Mouse (Mus musculus): Measurements from ENCODE around the gene Phka2. TPM values are rescaled to one million over a fixed set of nuclear protein-coding genes. Genes with fewer than 3 reads are reported as not detected.

The Phka2 gene
- total and polyA plus RNA-seq, 2 experiments: 15.2 to 28.6 TPM

DNA sequence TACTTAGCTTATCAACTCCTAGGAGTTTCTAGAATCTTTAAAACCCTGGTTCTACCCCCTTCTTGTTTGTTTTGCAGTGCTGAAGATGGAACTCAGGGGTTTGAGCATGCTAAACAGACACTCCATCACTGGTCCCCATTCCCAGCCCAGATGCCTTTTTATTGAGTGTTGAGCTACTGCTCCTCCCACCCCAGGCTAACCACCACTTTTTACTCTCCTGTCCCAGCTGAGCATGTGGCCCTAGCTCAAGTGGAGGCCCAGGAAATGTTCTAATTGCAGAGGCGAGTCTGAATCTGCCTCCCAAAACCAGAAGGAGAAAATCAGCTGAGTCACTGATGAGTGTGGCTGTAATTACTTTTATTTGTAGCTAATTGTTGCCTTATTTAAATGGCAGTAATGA is 83.1 kb downstream of the Phka2 start:
- Histone ChIP-seq H3K79me2 (ENCODE audit: control insufficient read depth, insufficient read depth, low read length) (no peaks in the 10 kb centered on the region), H3K36me3 (ENCODE audit: control insufficient read depth, insufficient read depth, low read length) (peaks cover 3% of the 10 kb centered on the region; the same call in 1 of the 2 replicates), H3K27ac (replicated peaks; ENCODE audit: insufficient read depth, low read depth, low read length) (no peak overlapping the region), H3K4me1 (ENCODE audit: control insufficient read depth, insufficient read depth, low read length) (no peaks in the 10 kb centered on the region), H3K4me3 (ENCODE audit: insufficient read depth, low read depth, low read length) (no peak overlapping the region), H3K9ac (ENCODE audit: low read depth, low read length) (no peak overlapping the region), H3K27me3 (ENCODE audit: control insufficient read depth, insufficient read depth, low read length) (no peaks in the 10 kb centered on the region)
- WGBS: 100% methylated on average over 1 of the region's 1 CpGs
- TF ChIP-seq POLR2A (IDR thresholded peaks at IDR 0.05; ENCODE audit: extremely low read depth, insufficient read depth, low read length) (no peak), CTCF (IDR thresholded peaks at IDR 0.05; ENCODE audit: low read depth, low read length) (no peak)
- no peak for DNase-seq (ENCODE audit: extremely low read depth, low read depth, low spot score)

DNA sequence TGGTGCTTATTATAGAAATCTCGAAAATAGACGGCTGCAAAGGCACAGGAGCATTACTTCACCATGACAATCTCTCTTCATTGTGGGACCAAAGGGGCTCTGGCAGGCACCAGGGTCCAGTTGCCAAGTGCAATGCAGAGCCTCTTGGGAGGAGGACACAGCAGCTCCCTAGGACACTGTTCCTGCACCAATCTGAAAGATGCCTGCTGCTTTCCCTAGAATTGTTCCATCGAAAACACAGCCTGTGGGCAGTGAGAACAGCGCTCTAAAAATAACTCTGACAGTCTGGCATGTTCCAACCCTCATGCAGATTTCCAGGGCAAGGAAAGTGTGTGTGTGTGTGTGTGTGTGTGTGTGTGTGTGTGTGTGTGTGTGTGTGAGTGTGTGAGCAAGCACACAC is 86.6 kb downstream of the Phka2 start:
- H3K27ac ChIP-seq (replicated peaks; ENCODE audit: insufficient read depth, low read depth, low read length): no peak overlapping the region
- no peak overlapping the region for H3K4me3 ChIP-seq (ENCODE audit: insufficient read depth, low read depth, low read length)
- TF ChIP-seq CTCF (IDR thresholded peaks at IDR 0.05; ENCODE audit: low read depth, low read length): no peak
- TF ChIP-seq POLR2A (IDR thresholded peaks at IDR 0.05; ENCODE audit: extremely low read depth, insufficient read depth, low read length): no peak
- no peaks in the 10 kb centered on the region for H3K4me1 ChIP-seq (ENCODE audit: control insufficient read depth, insufficient read depth, low read length)
- no peak overlapping the region for H3K9ac ChIP-seq (ENCODE audit: low read depth, low read length)
- no peak for DNase-seq (ENCODE audit: extremely low read depth, low read depth, low spot score)
- no peaks in the 10 kb centered on the region for H3K27me3 ChIP-seq (ENCODE audit: control insufficient read depth, insufficient read depth, low read length)
- H3K79me2 ChIP-seq (ENCODE audit: control insufficient read depth, insufficient read depth, low read length): no peaks in the 10 kb centered on the region
- 95% methylated on average over 4 of the region's 4 CpGs for WGBS
- H3K36me3 ChIP-seq (ENCODE audit: control insufficient read depth, insufficient read depth, low read length): peaks cover 2% of the 10 kb centered on the region; the same call in 1 of the 2 replicates

DNA sequence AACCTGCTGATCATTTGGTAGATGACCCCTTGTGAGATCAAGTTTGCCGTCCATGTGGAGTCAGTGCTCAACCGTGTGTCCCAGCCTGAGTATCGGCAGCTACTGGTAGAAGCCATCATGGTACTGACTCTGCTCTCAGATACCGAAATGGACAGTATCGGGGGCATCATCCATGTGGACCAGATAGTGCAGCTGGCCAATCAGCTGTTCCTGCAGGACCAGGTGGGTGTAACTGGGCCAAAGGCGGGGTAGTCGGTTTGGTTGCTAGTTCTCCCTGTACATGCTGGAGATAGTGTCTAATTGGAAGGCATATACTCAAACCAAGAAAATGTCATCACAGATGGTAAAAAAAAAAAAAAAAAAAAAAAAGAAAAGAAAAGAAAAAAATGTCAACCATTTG is 88.2 kb downstream of the Phka2 start:
- Histone ChIP-seq H3K79me2 (ENCODE audit: control insufficient read depth, insufficient read depth, low read length) (no peaks in the 10 kb centered on the region), H3K27ac (replicated peaks; ENCODE audit: insufficient read depth, low read depth, low read length) (no peak overlapping the region), H3K27me3 (ENCODE audit: control insufficient read depth, insufficient read depth, low read length) (no peaks in the 10 kb centered on the region), H3K36me3 (ENCODE audit: control insufficient read depth, insufficient read depth, low read length) (no peaks in the 10 kb centered on the region; the same call in 1 of the 2 replicates), H3K4me3 (ENCODE audit: insufficient read depth, low read depth, low read length) (no peak overlapping the region), H3K9ac (ENCODE audit: low read depth, low read length) (no peak overlapping the region), H3K4me1 (ENCODE audit: control insufficient read depth, insufficient read depth, low read length) (no peaks in the 10 kb centered on the region)
- WGBS: 97% methylated on average over 7 of the region's 7 CpGs
- no peak for DNase-seq (ENCODE audit: extremely low read depth, low read depth, low spot score)
- TF ChIP-seq POLR2A (IDR thresholded peaks at IDR 0.05; ENCODE audit: extremely low read depth, insufficient read depth, low read length): no peak
- TF ChIP-seq CTCF (IDR thresholded peaks at IDR 0.05; ENCODE audit: low read depth, low read length): no peak

DNA sequence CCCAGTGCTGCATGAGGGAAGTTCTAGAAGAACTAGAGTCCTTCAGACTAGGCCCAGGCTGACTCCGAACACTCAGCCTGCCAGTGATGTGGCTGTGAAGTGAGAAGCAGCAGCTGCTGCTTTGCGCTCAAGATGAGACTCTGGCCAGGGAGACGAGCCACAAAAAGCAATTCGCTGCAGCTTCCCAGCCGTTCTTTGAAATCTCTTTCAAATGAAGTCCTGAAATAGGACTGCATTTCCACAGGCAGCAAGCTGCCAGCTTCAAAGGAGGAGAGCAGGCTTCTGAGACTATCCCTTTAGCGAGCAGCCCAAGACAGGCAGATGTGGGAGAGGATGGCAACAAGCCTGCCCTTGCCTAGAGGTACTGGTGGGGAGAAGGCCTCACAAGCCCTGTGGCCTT is 91.0 kb downstream of the Phka2 start:
- Histone ChIP-seq H3K36me3 (ENCODE audit: control insufficient read depth, insufficient read depth, low read length) (no peaks in the 10 kb centered on the region), H3K4me3 (ENCODE audit: insufficient read depth, low read depth, low read length) (no peak overlapping the region), H3K4me1 (ENCODE audit: control insufficient read depth, insufficient read depth, low read length) (no peaks in the 10 kb centered on the region), H3K27ac (replicated peaks; ENCODE audit: insufficient read depth, low read depth, low read length) (no peak overlapping the region), H3K79me2 (ENCODE audit: control insufficient read depth, insufficient read depth, low read length) (no peaks in the 10 kb centered on the region), H3K9ac (ENCODE audit: low read depth, low read length) (no peak overlapping the region), H3K27me3 (ENCODE audit: control insufficient read depth, insufficient read depth, low read length) (no peaks in the 10 kb centered on the region)
- no peak for DNase-seq (ENCODE audit: extremely low read depth, low read depth, low spot score)
- TF ChIP-seq POLR2A (IDR thresholded peaks at IDR 0.05; ENCODE audit: extremely low read depth, insufficient read depth, low read length) (no peak), CTCF (IDR thresholded peaks at IDR 0.05; ENCODE audit: low read depth, low read length) (no peak)
- WGBS: 98% methylated on average over 6 of the region's 6 CpGs

DNA sequence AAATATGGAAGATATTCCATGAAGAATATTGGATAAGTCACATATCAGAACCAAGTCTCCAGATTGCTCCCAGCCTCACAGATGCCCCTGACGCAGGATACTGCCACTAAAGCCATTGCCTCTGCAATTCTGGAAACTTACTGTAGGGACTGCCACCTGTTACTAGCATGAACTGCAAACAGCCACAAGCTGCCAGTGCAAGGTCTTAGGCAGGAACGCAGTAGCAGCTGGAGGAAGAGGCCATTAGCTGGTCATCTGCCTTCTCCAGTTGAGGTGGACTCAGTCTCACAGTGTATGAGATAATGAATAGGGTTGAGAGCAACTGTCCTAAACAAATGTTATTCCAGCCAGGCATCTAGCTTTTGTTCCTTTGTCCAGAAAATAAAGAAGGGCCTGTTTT is 96.1 kb downstream of the Phka2 start:
- TF ChIP-seq POLR2A (IDR thresholded peaks at IDR 0.05; ENCODE audit: extremely low read depth, insufficient read depth, low read length) (no peak), CTCF (IDR thresholded peaks at IDR 0.05; ENCODE audit: low read depth, low read length) (no peak)
- Histone ChIP-seq H3K79me2 (ENCODE audit: control insufficient read depth, insufficient read depth, low read length) (no peaks in the 10 kb centered on the region), H3K27ac (replicated peaks; ENCODE audit: insufficient read depth, low read depth, low read length) (no peak overlapping the region), H3K36me3 (ENCODE audit: control insufficient read depth, insufficient read depth, low read length) (no peaks in the 10 kb centered on the region), H3K4me3 (ENCODE audit: insufficient read depth, low read depth, low read length) (no peak overlapping the region), H3K9ac (ENCODE audit: low read depth, low read length) (no peak overlapping the region), H3K4me1 (ENCODE audit: control insufficient read depth, insufficient read depth, low read length) (peaks cover 2% of the 10 kb centered on the region; the same call in 1 of the 2 replicates), H3K27me3 (ENCODE audit: control insufficient read depth, insufficient read depth, low read length) (no peaks in the 10 kb centered on the region)
- WGBS: 95% methylated on average over 2 of the region's 2 CpGs
- no peak for DNase-seq (ENCODE audit: extremely low read depth, low read depth, low spot score)

DNA sequence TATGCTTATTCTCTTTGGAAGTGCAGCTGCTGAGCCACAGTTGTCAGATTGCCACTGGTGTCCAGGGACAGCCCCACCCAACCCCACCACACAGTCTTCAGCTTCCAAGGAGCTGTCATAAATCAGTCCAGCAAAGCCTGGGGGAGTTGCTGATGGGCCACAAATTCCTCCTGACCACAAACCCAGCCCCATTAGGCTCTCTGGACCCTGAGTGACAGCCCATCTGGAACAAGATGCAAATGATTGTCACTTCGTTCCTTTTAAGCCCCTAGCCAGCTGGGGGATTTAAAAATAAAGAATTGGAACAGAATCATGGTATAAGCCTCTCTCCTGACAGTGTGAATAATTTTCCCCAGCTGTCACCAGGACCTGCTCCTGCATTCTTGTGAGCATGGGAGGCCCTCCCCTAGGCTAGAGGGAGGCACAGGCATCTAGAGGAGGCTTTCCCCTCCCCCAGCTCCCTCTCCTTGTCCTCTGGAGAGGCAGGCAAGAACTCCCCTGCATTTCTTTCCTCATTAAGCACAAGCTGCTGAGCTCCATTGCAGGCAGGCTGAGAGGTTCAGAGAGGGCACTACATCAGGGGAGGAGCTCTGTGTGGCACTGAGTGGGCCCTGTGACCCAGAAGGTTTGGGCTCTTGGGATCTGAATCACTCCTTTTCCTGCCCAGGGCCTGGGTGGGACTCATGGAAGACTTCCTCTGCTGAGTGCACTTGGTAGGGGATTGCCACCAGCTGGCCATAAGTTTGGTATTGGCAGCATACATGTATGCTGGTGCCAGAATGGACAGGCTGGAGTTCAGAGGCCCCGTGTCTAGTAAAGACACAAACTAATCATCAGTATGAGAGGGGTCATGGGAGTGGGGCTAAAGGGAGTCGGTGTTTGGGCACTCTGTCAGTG is 96.8 kb downstream of the Phka2 start:
- no peak for DNase-seq (ENCODE audit: extremely low read depth, low read depth, low spot score)
- TF ChIP-seq CTCF (IDR thresholded peaks at IDR 0.05; ENCODE audit: low read depth, low read length) (no peak), POLR2A (IDR thresholded peaks at IDR 0.05; ENCODE audit: extremely low read depth, insufficient read depth, low read length) (no peak)

More for the DNA sequence above, 96.8 kb downstream of the Phka2 start:
- no peaks in the 10 kb centered on the region for H3K27me3 ChIP-seq (ENCODE audit: control insufficient read depth, insufficient read depth, low read length)
- H3K79me2 ChIP-seq (ENCODE audit: control insufficient read depth, insufficient read depth, low read length): no peaks in the 10 kb centered on the region
- no peak overlapping the region for H3K27ac ChIP-seq (replicated peaks; ENCODE audit: insufficient read depth, low read depth, low read length)
- no peak overlapping the region for H3K9ac ChIP-seq (ENCODE audit: low read depth, low read length)
- 58% methylated on average over 3 of the region's 3 CpGs for WGBS
- H3K4me1 ChIP-seq (ENCODE audit: control insufficient read depth, insufficient read depth, low read length): peaks cover 2% of the 10 kb centered on the region; the same call in 1 of the 2 replicates
- no peaks in the 10 kb centered on the region for H3K36me3 ChIP-seq (ENCODE audit: control insufficient read depth, insufficient read depth, low read length)
- H3K4me3 ChIP-seq (ENCODE audit: insufficient read depth, low read depth, low read length): no peak overlapping the region
